Mouse (Mus musculus) layer of hippocampus, adult 8-10 months (tissue): ENCODE measurements around the gene Lilrb4a. TPM values are rescaled to one million over a fixed set of nuclear protein-coding genes. Genes with fewer than 3 reads are reported as not detected.
"Not testable (repeated sequence)": the region's sequence is repeated elsewhere in the genome, so short reads cannot be mapped to it uniquely, and the experiment has no call there.

Source experiments
- DNase-seq, 2 experiments: peaks; one replicate each; pipeline ENCODE4 v3.0.0; 2022; ENCODE audit warnings: low spot score in 2 of 2
- total RNA-seq, 4 experiments: library from RNA; stranded (reverse); gene quantifications; 2 replicates each; pipeline ENCODE4 v1.2.4; 2022

Lilrb4a gene
- 10 to 100 TPM in 1 of 4 experiments, 1 to 10 TPM in 1, under 1 TPM in 1, not detected in 1; 0.66 to 10.6 (median 8.2) TPM for total RNA-seq

- not testable (repeated sequence) for DNase-seq
These were observed at the start of gene Lilrb4a for GRCm38 (mm10) chr10:51490691-51491090. Gene Lilrb4a (plus strand): TSS chr10:51490956.

- DNase-seq, result no peak
These were observed 39.1 kb upstream of the Lilrb4a start for GRCm38 (mm10) chr10:51451610-51452009.

GRCm38 (mm10) chr10:51453616-51454298, 37.0 kb upstream of the Lilrb4a start:
- DNase-seq, result no peak

GRCm38 (mm10) chr10:51454365-51454764, 36.4 kb upstream of the Lilrb4a start:
- DNase-seq, result no peak

- no peak for DNase-seq
These were observed 35.0 kb upstream of the Lilrb4a start for GRCm38 (mm10) chr10:51455762-51456161.

GRCm38 (mm10) chr10:51456369-51456768, 34.4 kb upstream of the Lilrb4a start:
- no peak for DNase-seq

GRCm38 (mm10) chr10:51463800-51464199, 27.0 kb upstream of the Lilrb4a start:
- not testable (repeated sequence) for DNase-seq

GRCm38 (mm10) chr10:51480397-51480796, 10.4 kb upstream of the Lilrb4a start, which contains the start of the genes Gm49339 and Lilr4b:
Gene Gm49339 (plus strand): TSS chr10:51480612.
Gene Lilr4b (plus strand): TSS chr10:51480632.
- not testable (repeated sequence) for DNase-seq

GRCm38 (mm10) chr10:51520021-51520420, 29.3 kb downstream of the Lilrb4a start:
- DNase-seq, result no peak

- DNase-seq, result no peak
These were observed 30.7 kb downstream of the Lilrb4a start for GRCm38 (mm10) chr10:51521453-51521852.

GRCm38 (mm10) chr10:51526090-51526489, 35.3 kb downstream of the Lilrb4a start:
- DNase-seq, result no peak

- DNase-seq, result no peak
These were observed 35.9 kb downstream of the Lilrb4a start for GRCm38 (mm10) chr10:51526633-51527032.

- no peak for DNase-seq
These were observed 38.2 kb downstream of the Lilrb4a start for GRCm38 (mm10) chr10:51528840-51529434.

GRCm38 (mm10) chr10:51529497-51529896, 38.7 kb downstream of the Lilrb4a start:
- no peak for DNase-seq

GRCm38 (mm10) chr10:51530813-51531212, 40.1 kb downstream of the Lilrb4a start:
- no peak for DNase-seq

Other genes with a start within 250 kb of the Lilrb4a start
- 1 to 10 TPM in 1 of 4 experiments, under 1 TPM in 2, not detected in 1; 0.65 to 3.5 (median 0.90) TPM for gene Gm49339, start 10.3 kb upstream of the Lilrb4a start, total RNA-seq
- gene Lilr4b, start 10.3 kb upstream of the Lilrb4a start, total RNA-seq, result 1 to 10 TPM in 2 of 4 experiments, under 1 TPM in 1, not detected in 1; 0.08 to 4.4 (median 2.3) TPM
- not detected for gene Fam162b, start 99.6 kb downstream of the Lilrb4a start, total RNA-seq
- not detected for gene Gprc6a, start 140.5 kb downstream of the Lilrb4a start, total RNA-seq
- not detected for gene Rfx6, start 186.8 kb downstream of the Lilrb4a start, total RNA-seq